Mouse (Mus musculus): ENCODE measurements around the gene Calr. TPM values are rescaled to one million over a fixed set of nuclear protein-coding genes. Genes with fewer than 3 reads are reported as not detected.

The Calr gene
- polyA plus RNA-seq, 1 experiment from 2014 or later = 1,018 TPM

- Histone ChIP-seq H3K4me2 (replicated peaks) (peak overlapping the region; percentile 97), H3K4me3 (peak overlapping the region; percentile 53), H3K27me3 (no peaks in the 10 kb centered on the region), H3K9ac (peak overlapping the region; percentile 66), H3K27ac (no peak overlapping the region), H3K9me3 (no peaks in the 10 kb centered on the region), H3K4me1 (peaks cover 17% of the 10 kb centered on the region), H3K36me3 (peaks cover 23% of the 10 kb centered on the region)
- WGBS = 2% methylated on average over 54 of the region's 54 CpGs
- ATAC-seq (ENCODE audit: low FRiP score, low read depth) = peak; percentile 66; the same call in 1 of the 2 replicates
Observed at GRCm38 (mm10) chr8:84872309-84872965, 25.7 kb upstream of the Calr start.

GRCm38 (mm10) chr8:84871376-84872308 is 24.9 kb upstream of the Calr start, which contains the start of gene Syce2:
Syce2 (plus strand) TSS chr8:84872111.
- 13% methylated on average over 46 of the region's 46 CpGs for WGBS
- H3K4me3 ChIP-seq = peak within 1 kb of the TSS; percentile 53
- peak; percentile 79 for ATAC-seq (ENCODE audit: low FRiP score, low read depth)
- no peaks in the 10 kb centered on the region for H3K27me3 ChIP-seq
- peaks cover 17% of the 10 kb centered on the region for H3K4me1 ChIP-seq
- H3K27ac ChIP-seq = no peak within 1 kb of the TSS
- peak within 1 kb of the TSS; percentile 97 for H3K4me2 ChIP-seq (replicated peaks)
- peak within 1 kb of the TSS; percentile 66 for H3K9ac ChIP-seq
- H3K9me3 ChIP-seq = no peaks in the 10 kb centered on the region
- peaks cover 31% of the 10 kb centered on the region for H3K36me3 ChIP-seq

GRCm38 (mm10) chr8:84856864-84857441 is 10.2 kb upstream of the Calr start, which contains the start of gene Farsa:
Farsa (plus strand) TSS chr8:84856989.
- Histone ChIP-seq H3K27me3 (no peaks in the 10 kb centered on the region), H3K9me3 (no peaks in the 10 kb centered on the region), H3K4me2 (replicated peaks) (peak within 1 kb of the TSS; percentile 94), H3K4me1 (peaks cover 13% of the 10 kb centered on the region), H3K27ac (peak within 1 kb of the TSS; percentile 48; the same call in 1 of the 2 replicates), H3K36me3 (peaks cover 33% of the 10 kb centered on the region), H3K9ac (peak within 1 kb of the TSS; percentile 86), H3K4me3 (peak within 1 kb of the TSS; percentile 89)
- ATAC-seq (ENCODE audit: low FRiP score, low read depth) = peak; percentile 92
- WGBS = under 1% methylated on average over 39 of the region's 39 CpGs

- H3K4me1 ChIP-seq = peaks cover 13% of the 10 kb centered on the region
- no peaks in the 10 kb centered on the region for H3K9me3 ChIP-seq
- H3K9ac ChIP-seq = no peak overlapping the region
- no peaks in the 10 kb centered on the region for H3K27me3 ChIP-seq
- no peak overlapping the region for H3K27ac ChIP-seq
- no peak overlapping the region for H3K4me2 ChIP-seq (replicated peaks)
- H3K4me3 ChIP-seq = peak overlapping the region; percentile 89; the same call in 1 of the 2 replicates
- WGBS = 92% methylated on average over 3 of the region's 3 CpGs
- ATAC-seq (ENCODE audit: low FRiP score, low read depth) = no peak
- H3K36me3 ChIP-seq = peaks cover 28% of the 10 kb centered on the region
Observed at GRCm38 (mm10) chr8:84856434-84856833, 9.7 kb upstream of the Calr start.

- ATAC-seq (ENCODE audit: low FRiP score, low read depth) = no peak
- 45% methylated on average over 6 of the region's 6 CpGs for WGBS
- H3K27ac ChIP-seq = peak overlapping the region; percentile 77; the same call in 1 of the 2 replicates
- peaks cover 35% of the 10 kb centered on the region for H3K4me1 ChIP-seq
- H3K9me3 ChIP-seq = no peaks in the 10 kb centered on the region
- peaks cover 25% of the 10 kb centered on the region for H3K36me3 ChIP-seq
- H3K4me3 ChIP-seq = peak overlapping the region; percentile 98
- H3K4me2 ChIP-seq (replicated peaks) = peak overlapping the region; percentile 77
- H3K9ac ChIP-seq = peak overlapping the region; percentile 73
- H3K27me3 ChIP-seq = no peaks in the 10 kb centered on the region
Observed at GRCm38 (mm10) chr8:84847684-84848435, 1.1 kb upstream of the Calr start.

- Histone ChIP-seq H3K4me2 (replicated peaks) (peak overlapping the region; percentile 88), H3K9ac (peak overlapping the region; percentile 98), H3K27ac (peak overlapping the region; percentile 81; the same call in 1 of the 2 replicates), H3K9me3 (no peaks in the 10 kb centered on the region), H3K4me3 (peak overlapping the region; percentile 98), H3K4me1 (peaks cover 42% of the 10 kb centered on the region), H3K36me3 (peaks cover 41% of the 10 kb centered on the region), H3K27me3 (no peaks in the 10 kb centered on the region)
- under 1% methylated on average over 30 of the region's 30 CpGs for WGBS
- peak; percentile 7 for ATAC-seq (ENCODE audit: low FRiP score, low read depth)
Observed at GRCm38 (mm10) chr8:84846094-84846721, 526 bp downstream of the Calr start.

GRCm38 (mm10) chr8:84845355-84846093 is 1.2 kb downstream of the Calr start:
- no peak for ATAC-seq (ENCODE audit: low FRiP score, low read depth)
- Histone ChIP-seq H3K4me2 (replicated peaks) (peak overlapping the region; percentile 88), H3K36me3 (peaks cover 43% of the 10 kb centered on the region), H3K27me3 (no peaks in the 10 kb centered on the region), H3K4me1 (peaks cover 44% of the 10 kb centered on the region), H3K4me3 (peak overlapping the region; percentile 98), H3K27ac (no peak overlapping the region; the same call in 1 of the 2 replicates), H3K9me3 (no peaks in the 10 kb centered on the region), H3K9ac (peak overlapping the region; percentile 98)
- WGBS = 12% methylated on average over 12 of the region's 12 CpGs

- H3K27me3 ChIP-seq = no peaks in the 10 kb centered on the region
Observed at GRCm38 (mm10) chr8:84844397-84845070, 2.2 kb downstream of the Calr start.

GRCm38 (mm10) chr8:84841514-84841913 is 5.2 kb downstream of the Calr start:
- Histone ChIP-seq H3K36me3 (peaks cover 71% of the 10 kb centered on the region), H3K9ac (no peak overlapping the region), H3K4me3 (0 out of 2 replicates have a peak overlapping the region, but pooled peaks have one; percentile 1), H3K4me2 (replicated peaks) (no peak overlapping the region), H3K4me1 (peaks cover 67% of the 10 kb centered on the region), H3K27me3 (no peaks in the 10 kb centered on the region), H3K9me3 (no peaks in the 10 kb centered on the region), H3K27ac (no peak overlapping the region)
- no peak for ATAC-seq (ENCODE audit: low FRiP score, low read depth)
- WGBS = 75% methylated on average over 1 of the region's 1 CpGs

More at GRCm38 (mm10) chr8:84844397-84845070, 2.2 kb downstream of the Calr start:
- H3K27ac ChIP-seq = no peak overlapping the region; the same call in 1 of the 2 replicates
- peaks cover 43% of the 10 kb centered on the region for H3K36me3 ChIP-seq
- WGBS = 85% methylated on average over 9 of the region's 9 CpGs
- H3K4me3 ChIP-seq = peak overlapping the region; percentile 98
- H3K9ac ChIP-seq = peak overlapping the region; percentile 98
- no peak for ATAC-seq (ENCODE audit: low FRiP score, low read depth)
- peak overlapping the region; percentile 88 for H3K4me2 ChIP-seq (replicated peaks)
- H3K9me3 ChIP-seq = no peaks in the 10 kb centered on the region
- peaks cover 47% of the 10 kb centered on the region for H3K4me1 ChIP-seq

Measured in limb, embryonic 13.5 days (tissue).